Mouse (Mus musculus): Measurements from ENCODE around the gene Clec12b.

DNA sequence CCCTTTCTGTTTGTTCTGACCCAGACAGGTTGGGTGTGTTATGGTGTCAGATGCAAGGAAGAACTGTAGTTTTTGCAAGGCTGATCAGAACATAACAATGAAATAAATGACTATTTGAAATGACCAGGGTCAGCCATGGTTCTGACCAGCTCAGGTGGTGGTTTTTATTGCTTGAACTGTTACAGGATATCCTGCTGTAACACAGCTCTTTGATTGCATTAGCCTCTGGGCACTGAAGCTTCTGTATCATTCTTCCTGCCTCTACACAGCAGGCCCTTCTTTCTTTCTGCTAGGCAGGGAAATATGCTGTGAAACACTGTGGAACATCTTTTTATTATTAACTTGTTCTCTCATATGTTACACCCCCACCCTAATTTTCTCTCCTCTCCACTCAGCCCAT, 29.2 kb downstream of the Clec12b start:
- TF ChIP-seq CTCF (IDR thresholded peaks at IDR 0.05; ENCODE audit: low read depth) = no peak
- TF ChIP-seq EP300 (IDR thresholded peaks at IDR 0.05; ENCODE audit: low read depth) = no peak
